Mouse (Mus musculus): ENCODE data around the gene Gdf10.

Gdf10 gene

GRCm38 (mm10) chr14:33933778-33934317 is 10.5 kb downstream of the Gdf10 start:
- intact Hi-C loops (cut with DNase I): loop anchor here (2.0 to 5.0 kb wide), 2 partner anchors 102 to 261 kb away; no protein-coding TSS in a partner anchor

- intact Hi-C loops (cut with DNase I): loop anchor here (2.0 kb wide), 1 partner anchor 244 kb away; no protein-coding TSS in a partner anchor
Observed at GRCm38 (mm10) chr14:33939117-33939516, 15.7 kb downstream of the Gdf10 start.

GRCm38 (mm10) chr14:33940739-33941138 is 17.4 kb downstream of the Gdf10 start, which contains the start of gene Gdf2:
Gene Gdf2, plus strand, starts transcription at chr14:33941039.
- intact Hi-C loops (cut with DNase I): no loop called here

- intact Hi-C loops (cut with DNase I): no loop called here
Observed at GRCm38 (mm10) chr14:33942222-33942621, 18.8 kb downstream of the Gdf10 start.

DNA sequence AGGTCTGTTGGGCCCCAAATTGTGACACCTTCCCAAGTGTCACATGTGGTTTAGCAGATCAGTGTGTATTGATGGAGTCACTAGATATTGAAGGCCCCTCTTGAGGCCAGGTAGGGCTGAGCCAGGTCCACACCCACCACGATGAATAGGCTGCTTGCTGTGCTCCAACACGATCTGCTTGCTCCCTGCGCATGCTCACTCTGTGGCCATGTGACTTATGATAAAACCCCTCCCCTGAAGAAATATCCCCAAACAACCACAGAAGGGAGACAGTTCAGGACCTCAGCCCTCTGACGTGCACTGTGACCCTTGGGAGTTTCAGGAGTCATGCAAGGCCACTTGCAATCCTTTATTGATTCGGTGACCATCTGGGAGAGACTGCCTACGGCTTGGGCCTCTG is 22.7 kb downstream of the Gdf10 start:
- intact Hi-C loops (cut with DNase I): no loop called here

DNA sequence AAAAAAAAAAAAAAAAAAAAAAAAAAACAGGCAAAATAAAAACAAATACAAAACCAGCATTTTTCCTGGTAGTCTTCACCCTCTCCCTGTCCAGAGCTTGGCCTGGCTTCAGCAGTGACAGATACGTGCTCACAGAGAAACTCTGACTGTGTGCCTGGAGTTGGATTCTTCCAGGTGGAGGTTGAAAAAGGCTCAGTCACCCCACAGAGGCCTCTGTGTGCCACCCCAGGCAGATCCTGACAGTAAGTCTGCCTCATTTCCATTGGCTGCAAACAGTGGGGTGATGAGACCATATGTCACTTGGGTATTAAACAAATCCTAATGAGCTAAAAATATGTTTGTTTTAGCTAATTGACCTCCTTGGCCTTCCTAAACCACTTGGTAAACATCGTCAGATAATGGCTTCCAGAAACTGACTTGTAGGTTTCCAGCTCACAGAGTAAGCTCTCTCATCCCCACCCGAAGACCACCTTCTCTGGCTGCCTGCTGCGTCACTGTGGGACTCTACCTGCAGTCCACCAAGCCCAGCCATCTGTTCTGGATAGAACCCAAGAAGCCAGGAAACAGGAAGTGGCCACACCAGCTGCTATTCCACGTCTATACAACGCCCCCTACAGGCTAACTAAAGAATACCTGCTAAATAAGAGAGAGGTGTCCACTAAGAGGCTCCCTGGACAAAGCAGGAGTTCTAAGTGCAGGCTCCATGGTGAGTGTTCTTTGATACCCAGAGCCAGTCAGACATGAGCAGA is 29.0 kb downstream of the Gdf10 start:
- intact Hi-C loops (cut with DNase I): loop anchor here (10.0 kb wide), 1 partner anchor 152 kb away; the partner anchor contains the start of gene A630023A22Rik

DNA sequence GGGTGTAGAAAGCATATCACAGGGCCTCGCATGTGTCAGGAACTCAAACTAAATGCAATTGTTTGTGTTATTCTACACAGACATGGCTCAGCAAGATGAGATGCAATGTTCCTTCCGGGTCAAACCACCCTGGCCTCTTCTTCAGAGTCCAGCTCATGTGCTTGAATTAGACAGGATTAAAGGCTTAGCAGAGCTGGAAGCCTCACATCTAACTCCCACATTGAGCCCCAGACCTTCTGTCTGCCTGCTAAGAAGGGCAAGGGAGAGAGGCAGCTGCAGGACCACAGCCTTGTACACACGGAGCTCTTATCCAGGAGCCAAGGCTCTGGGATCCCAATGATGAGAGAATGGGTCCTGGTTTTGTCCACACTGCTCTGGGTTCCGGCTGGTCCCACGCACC is 30.4 kb downstream of the Gdf10 start, which contains the start of gene Rbp3:
Gene Rbp3, plus strand, starts transcription at position 243 of the 400 bp plus-strand sequence.
- intact Hi-C loops (cut with DNase I): loop anchor here (10.0 kb wide), 1 partner anchor 151 kb away; the partner anchor contains the start of gene A630023A22Rik

GRCm38 (mm10) chr14:33956055-33956454 is 32.7 kb downstream of the Gdf10 start:
- intact Hi-C loops (cut with DNase I): loop anchor here (10.0 kb wide), 1 partner anchor 149 kb away; the partner anchor contains the start of gene A630023A22Rik

DNA sequence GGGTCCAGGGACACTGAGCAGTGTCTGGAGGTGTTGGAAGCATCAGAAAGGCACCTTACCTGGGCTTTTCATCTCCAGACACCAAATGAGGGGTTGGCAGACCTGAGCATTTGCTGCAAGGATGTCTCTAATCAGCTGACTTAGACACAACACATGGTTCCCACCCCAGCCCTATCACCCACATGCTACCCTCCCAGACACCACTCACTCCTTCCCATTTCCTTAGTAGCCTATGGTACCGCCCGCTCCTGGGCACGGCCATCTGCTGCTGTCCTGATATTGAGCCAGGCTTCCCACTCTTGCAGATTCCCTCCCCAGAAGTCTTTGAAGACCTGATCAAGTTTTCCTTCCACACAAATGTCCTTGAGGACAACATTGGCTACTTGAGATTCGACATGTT is 34.8 kb downstream of the Gdf10 start:
- intact Hi-C loops (cut with DNase I): loop anchor here (10.0 kb wide), 1 partner anchor 147 kb away; the partner anchor contains the start of gene A630023A22Rik

- intact Hi-C loops (cut with DNase I): loop anchor here (10.0 kb wide), 1 partner anchor 146 kb away; the partner anchor contains the start of gene A630023A22Rik
Observed at GRCm38 (mm10) chr14:33958841-33959240, 35.5 kb downstream of the Gdf10 start.

GRCm38 (mm10) chr14:33959341-33959740 is 36.0 kb downstream of the Gdf10 start:
- intact Hi-C loops (cut with DNase I): loop anchor here (10.0 kb wide), 1 partner anchor 145 kb away; the partner anchor contains the start of gene A630023A22Rik

DNA sequence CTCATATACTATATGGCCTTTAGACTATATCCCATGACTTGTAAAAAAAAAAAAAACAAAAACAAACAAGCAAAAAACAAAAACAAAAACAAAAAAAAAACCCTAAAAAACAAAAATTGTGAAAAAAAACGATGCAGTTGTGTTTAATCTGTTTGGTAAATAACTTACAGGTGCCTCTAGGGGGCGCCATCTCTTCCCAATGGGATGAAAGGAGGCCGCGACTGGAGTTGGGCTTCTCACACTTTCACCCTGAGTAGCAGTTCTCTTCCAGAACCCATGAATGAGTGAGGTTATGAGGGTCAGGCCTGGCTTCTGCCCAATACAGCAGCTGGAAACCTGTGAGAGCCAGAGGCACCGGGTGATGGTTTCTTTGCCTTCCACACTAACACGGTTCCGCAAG is 42.3 kb downstream of the Gdf10 start:
- intact Hi-C loops (cut with DNase I): loop anchor here (10.0 kb wide), 1 partner anchor 109 kb away; no protein-coding TSS in a partner anchor

- intact Hi-C loops (cut with DNase I): no loop called here
Observed at GRCm38 (mm10) chr14:33972679-33973078, 49.3 kb downstream of the Gdf10 start.

DNA sequence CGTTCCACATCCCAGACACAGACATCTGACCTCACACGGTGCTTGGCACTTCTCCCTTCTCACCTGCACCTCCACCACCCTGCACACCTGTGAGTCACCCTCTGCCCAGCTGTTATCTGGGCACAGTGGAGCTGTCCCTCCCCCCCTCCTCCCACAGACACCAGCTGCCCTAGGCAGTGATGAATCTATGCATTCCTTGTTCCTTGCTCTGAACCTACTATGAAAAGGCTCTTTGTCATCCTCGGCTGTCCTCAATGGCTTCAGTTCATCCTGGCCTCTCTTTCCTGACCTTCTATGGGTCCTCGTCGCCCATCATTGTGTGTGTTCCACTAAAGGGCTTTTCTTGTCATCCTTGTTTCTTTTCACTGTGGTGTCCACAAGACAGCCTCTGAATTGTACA is 51.4 kb downstream of the Gdf10 start:
- intact Hi-C loops (cut with DNase I): no loop called here

- intact Hi-C loops (cut with DNase I): no loop called here
Observed at GRCm38 (mm10) chr14:33977748-33978147, 54.4 kb downstream of the Gdf10 start.

DNA sequence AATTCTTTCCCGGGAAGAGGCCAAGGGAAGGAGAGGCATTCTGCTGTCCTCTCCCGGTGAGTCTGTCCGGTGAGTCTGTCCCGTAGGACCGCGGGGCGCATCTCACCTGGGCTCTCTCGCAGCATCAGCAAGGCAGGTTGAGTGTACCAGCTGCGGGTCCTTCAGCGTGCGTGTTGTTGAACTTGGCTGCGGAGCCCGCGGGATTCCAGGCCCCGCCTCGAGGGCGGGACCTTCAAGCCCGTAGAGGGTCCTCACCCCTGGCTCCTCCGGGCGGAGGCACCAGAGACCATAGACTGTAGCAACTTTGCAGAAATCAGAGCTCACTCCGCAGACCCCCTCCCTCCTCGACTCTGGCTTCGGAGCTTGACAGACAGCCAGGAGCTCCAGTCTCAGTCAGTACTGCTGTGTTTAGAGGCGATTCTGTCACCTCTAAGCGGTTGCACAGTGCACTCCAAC is 55.2 kb downstream of the Gdf10 start, which contains the start of gene Zfp488:
Gene Zfp488, minus strand, starts transcription at position 161 of the 456 bp plus-strand sequence.
- intact Hi-C loops (cut with DNase I): no loop called here
